In genomic region chrX:71489353-71489752, GRCm38 (mm10) we compare ENCODE assay signal across 24 mouse cellular contexts.
"Had no signal": no experiment of that assay in that cellular context is flagged by ENCODE, and none has a peak within 500 bp of the region (broad histone marks: within the 10 kb centered on the region; RNA-seq: fewer than 3 reads in every experiment).

No protein-coding gene starts in this region.

- H3K9me3 ChIP-seq: heart, embryonic 10.5 days; heart, embryonic 12.5 days; hindbrain, embryonic 10.5 days; hindbrain, embryonic 12.5 days; intestine, embryonic 15.5 days; kidney, embryonic 15.5 days; limb, embryonic 10.5 days; limb, embryonic 12.5 days; liver, embryonic 13.5 days had no signal

- H3K27ac ChIP-seq: gastrocnemius, adult 2 months; heart, adult 2 months; heart, embryonic 10.5 days; hindbrain, embryonic 10.5 days; hindbrain, embryonic 12.5 days; hindbrain, embryonic 14.5 days; intestine, embryonic 15.5 days; kidney, embryonic 15.5 days; kidney, postnatal 0 days; layer of hippocampus, adult 2 months; left cerebral cortex, adult 2 months; limb, embryonic 10.5 days; limb, embryonic 12.5 days; liver, embryonic 13.5 days had no signal

- H3K36me3 ChIP-seq: heart, embryonic 10.5 days; heart, embryonic 12.5 days; hindbrain, embryonic 10.5 days; hindbrain, embryonic 12.5 days; intestine, embryonic 15.5 days; kidney, embryonic 15.5 days; limb, embryonic 10.5 days; limb, embryonic 12.5 days; liver, embryonic 13.5 days had no signal

- H3K9ac ChIP-seq: heart, embryonic 12.5 days; hindbrain, embryonic 12.5 days; hindbrain, embryonic 14.5 days; intestine, embryonic 15.5 days; kidney, embryonic 15.5 days; limb, embryonic 12.5 days; liver, embryonic 13.5 days had no signal

- H3K4me1 ChIP-seq: heart, embryonic 10.5 days; intestine, embryonic 15.5 days; limb, embryonic 12.5 days had no signal

- H3K27me3 ChIP-seq: heart, embryonic 12.5 days; hindbrain, embryonic 12.5 days; intestine, embryonic 15.5 days; limb, embryonic 12.5 days; liver, embryonic 13.5 days had no signal

- DNase-seq: gastrocnemius, adult 2 months; gastrocnemius, postnatal 10 days; gastrocnemius, postnatal 25 days; heart, adult 2 months; heart, postnatal 10 days; heart, postnatal 4 days; kidney, adult 2 months; kidney, adult 9 months; kidney, postnatal 14 days; kidney, postnatal 36 days; liver; liver, embryonic 13.5 days had no signal

- H3K4me3 ChIP-seq: gastrocnemius, adult 2 months; heart, adult 2 months; heart, embryonic 10.5 days; heart, embryonic 12.5 days; hindbrain, embryonic 10.5 days; hindbrain, embryonic 12.5 days; intestine, embryonic 15.5 days; kidney, embryonic 15.5 days; layer of hippocampus, adult 2 months; left cerebral cortex, adult 2 months; limb, embryonic 10.5 days; limb, embryonic 12.5 days; liver, embryonic 13.5 days had no signal
